Mouse (Mus musculus) naive thymus-derived CD4-positive, alpha-beta T cell, adult 2 months (primary cell): ENCODE measurements around the gene Nr6a1.

Experiments used
- DNase-seq: peaks from one replicate; pipeline ENCODE4 v3.0.0-alpha.2; 2011; ENCODE audit warnings: low read depth

Nr6a1 gene

DNA sequence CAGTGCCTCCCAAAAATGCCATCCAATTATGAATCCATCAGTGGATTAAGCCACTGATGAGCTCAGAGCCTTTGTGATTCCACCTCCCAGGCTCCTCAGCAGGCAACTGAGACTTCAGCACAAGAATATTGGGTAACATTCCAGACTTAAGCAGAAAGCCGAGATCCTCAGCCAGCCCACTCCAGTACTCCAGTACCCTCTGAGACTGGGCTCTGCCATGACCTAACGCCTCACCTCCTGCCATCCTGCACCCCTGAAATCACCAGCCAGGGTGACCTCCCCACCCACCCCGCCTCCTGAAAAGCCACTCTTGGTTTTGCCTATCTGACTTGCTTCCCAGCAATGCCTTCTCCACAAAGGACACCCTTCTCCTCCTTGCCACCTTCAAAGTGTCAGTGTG lies 9.9 kb upstream of the Nr6a1 start:
- DNase-seq = no peak

GRCm38 (mm10) chr2:38936721-38937378 lies 9.4 kb upstream of the Nr6a1 start:
- no peak for DNase-seq

DNA sequence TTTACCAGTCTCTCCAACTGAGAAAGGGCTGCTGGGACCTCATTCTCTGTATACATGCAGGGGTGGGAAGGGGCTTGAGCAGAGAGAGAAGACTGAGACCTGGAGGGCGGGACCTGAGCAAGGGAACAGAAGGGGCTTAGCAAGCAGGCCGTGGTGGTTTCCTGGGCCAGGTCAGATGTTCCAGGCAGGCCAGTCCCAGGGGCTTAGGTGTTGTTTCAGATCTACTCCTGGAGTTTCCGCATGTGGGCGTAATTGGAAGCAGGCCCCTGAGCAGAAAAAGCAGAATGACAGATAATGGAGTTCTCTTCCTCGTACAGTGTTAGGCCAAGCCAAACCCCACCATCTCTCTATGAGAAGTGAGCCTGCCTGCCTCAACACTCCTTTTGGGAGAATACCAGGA lies 7.4 kb upstream of the Nr6a1 start:
- DNase-seq = no peak

DNA sequence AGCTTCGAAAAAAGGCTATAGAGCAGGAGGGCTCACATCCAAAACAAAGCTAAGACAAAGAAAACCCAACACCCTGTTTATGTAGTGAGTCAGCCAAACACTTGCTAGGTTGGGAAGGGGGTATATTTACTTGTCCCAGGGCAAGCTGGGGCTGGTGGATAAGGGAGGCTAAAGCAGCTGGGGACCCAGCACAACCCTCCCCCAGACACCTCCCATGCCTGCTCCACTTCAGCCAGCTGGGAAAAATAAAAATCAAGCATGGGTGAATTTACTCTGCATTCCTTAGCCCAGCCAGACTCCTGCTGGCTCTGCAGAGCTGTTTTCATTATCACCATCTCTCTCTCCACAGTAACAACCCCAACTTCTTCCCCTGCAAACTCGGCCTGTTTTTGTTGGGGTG lies 6.4 kb upstream of the Nr6a1 start:
- DNase-seq = no peak

GRCm38 (mm10) chr2:38931851-38932667 lies 4.6 kb upstream of the Nr6a1 start, which contains the start of gene Olfml2a:
Gene Olfml2a, plus strand, starts transcription at chr2:38931978.
- DNase-seq = peak; percentile 79

DNA sequence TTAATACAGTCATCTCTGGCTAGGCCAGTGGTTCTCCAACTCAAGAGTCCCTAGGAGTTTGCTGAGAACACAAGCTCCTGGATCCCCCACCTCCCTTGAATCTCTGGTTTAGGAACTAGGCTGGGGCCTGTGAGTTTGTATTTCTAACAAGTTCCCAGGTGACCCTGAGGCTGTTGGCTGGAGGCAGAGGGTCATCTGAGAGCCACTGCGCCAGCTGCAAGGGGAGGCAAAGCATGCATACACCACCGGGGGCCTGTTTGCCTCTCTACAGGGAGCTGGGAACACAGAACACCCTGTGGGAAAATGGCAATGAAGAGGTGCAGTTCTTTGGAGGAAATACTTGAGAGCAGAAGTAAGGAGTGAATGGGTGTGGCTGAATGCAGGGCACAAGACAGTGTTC lies 2.8 kb upstream of the Nr6a1 start:
- no peak for DNase-seq

- DNase-seq = peak; percentile 96
Measured at GRCm38 (mm10) chr2:38926145-38926891, 1.2 kb downstream of the Nr6a1 start.

DNA sequence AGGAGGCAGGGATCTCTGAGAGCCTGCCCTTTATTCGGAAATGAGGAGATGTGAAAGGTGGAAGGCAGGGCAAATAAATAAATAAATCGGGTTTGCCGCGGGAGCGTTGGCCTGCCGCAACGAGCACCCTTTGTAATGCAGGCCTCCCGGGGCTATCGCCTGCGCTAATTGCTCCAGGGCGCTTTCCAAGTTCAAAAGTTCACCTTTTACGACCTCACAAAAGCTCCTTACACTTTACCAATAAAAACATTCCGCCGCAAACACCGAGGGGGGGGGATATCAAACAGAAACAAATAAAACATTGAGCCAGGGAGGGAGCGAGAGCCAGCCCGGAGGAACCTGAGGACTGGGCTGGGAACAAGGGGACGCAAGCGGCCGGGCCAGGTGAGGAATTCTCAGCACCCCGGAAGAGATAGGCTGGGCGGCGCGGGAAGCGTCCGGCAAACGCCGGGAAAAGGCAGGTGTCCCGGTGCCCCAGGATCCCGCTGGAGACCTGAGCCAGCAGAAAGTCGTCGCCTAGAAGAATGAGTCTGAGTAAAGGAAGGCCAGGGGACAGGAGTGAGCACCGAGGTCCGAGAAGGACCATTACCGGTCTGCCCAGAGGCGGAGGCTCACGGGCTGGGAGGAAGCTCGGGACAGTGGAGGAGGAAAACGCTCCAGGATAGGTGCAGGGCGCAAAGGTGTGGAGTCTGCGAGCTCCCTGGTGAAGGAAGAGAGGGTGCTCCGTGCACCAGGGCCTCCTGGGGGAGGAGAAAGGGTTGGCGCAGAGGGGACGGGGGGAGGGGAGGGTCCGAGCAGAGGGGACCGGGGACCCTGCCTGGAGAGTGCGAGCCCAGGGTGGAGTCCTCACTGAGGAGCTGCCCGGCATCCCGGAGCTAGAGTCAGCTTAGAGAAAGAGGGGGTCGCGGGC lies 2.1 kb downstream of the Nr6a1 start:
- peak; percentile 36 for DNase-seq

DNA sequence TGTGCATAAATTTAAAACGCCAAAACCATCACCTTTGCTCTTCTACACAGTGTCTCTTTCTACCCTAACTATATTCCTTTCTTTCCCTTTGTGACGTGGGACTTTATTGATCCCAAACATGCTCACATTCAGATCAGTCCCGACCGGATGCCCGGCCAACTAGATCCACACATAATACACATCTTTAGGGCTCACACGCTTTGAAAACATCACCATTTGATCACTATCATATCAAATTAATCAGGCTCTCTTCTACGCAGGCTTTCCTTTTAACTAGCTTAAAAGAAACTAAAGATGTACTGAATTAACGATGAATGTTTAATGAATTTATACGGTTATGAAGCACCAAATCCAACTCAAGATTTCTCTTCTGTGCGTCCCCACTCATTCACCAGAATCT lies 2.9 kb downstream of the Nr6a1 start:
- DNase-seq = peak; percentile 16

- DNase-seq = no peak
Measured at GRCm38 (mm10) chr2:38923911-38924310, 3.6 kb downstream of the Nr6a1 start.

GRCm38 (mm10) chr2:38923471-38923870 lies 4.0 kb downstream of the Nr6a1 start:
- DNase-seq = no peak

GRCm38 (mm10) chr2:38921374-38921773 lies 6.1 kb downstream of the Nr6a1 start:
- no peak for DNase-seq

GRCm38 (mm10) chr2:38916947-38917691 lies 10.4 kb downstream of the Nr6a1 start:
- no peak for DNase-seq

DNA sequence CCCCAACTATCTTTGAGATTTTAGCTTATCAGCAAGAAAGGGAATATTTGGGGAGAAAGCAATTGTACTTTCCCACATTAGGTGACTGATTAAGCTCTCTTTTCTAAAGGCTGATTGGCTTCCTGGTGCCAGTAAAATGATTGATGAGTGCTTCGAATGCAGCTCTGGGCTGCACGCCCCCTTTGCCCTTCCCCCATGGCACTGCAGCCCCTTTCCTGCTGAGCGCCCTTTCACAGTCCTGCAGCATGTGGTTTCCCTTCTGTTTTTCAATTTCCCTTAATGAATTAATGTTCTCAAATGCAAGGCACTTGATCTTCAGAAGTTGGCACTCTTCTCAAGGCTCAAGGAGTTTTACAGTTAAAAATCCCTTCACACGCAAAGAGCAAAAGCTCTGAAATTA lies 12.5 kb downstream of the Nr6a1 start:
- DNase-seq = no peak

GRCm38 (mm10) chr2:38914517-38914916 lies 13.0 kb downstream of the Nr6a1 start:
- no peak for DNase-seq

GRCm38 (mm10) chr2:38908604-38909003 lies 18.9 kb downstream of the Nr6a1 start:
- no peak for DNase-seq

- no peak for DNase-seq
Measured at GRCm38 (mm10) chr2:38906097-38906496, 21.4 kb downstream of the Nr6a1 start.

DNA sequence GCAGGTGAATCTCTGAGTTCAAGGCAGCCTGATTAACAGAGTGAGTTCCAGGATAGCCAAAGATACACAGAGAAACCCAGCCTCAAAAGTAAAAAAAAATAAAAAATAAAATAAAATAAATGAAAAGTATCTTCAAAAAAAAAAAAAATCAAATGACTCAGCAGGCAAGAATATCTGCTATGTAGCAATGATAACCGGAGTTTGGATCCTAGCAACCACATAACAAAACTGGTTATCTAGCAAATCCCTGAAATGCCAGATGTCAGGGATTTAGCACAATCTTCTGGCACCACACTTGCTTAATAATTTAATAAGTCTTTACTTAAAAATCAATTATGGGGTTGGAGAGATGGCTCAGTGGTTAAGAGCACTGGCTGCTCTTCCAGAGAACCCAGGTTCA lies 23.2 kb downstream of the Nr6a1 start:
- no peak for DNase-seq

GRCm38 (mm10) chr2:38902866-38903265 lies 24.6 kb downstream of the Nr6a1 start:
- DNase-seq = no peak

DNA sequence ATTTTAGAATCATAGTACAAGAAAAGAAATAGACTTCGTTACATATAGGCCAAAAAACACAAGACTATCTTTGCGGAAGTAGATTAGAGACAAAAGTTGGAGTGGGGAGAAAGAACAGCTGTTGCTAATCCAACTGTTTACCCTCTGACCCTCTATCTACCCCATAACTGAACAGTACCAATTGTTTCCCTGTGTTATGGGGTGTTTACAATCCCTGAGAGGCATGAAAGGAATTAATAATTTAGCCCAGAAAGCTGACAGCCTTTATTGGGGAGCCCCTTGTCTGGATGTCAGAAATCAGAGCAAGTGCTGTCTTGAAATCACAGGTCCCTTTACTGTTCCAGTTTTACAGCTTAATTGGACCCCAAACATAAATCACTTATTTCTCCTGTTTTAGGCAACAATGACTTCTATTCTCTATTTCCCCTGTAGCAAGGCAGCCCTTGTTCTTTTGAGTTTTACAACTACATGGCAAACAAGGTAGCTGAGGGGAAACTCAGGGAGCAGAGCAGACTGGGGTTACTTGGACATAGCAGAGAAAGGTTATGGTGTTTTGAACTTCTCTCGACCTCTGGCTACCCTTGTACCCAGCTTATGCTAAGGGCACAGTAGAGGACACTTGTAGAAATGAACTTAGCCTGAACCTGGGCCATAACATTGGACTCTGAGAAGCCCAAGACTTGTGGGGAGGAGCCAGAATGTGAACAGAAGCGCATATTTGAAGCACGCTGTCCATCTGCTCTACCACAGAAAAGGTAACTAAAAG lies 46.4 kb downstream of the Nr6a1 start:
- no peak for DNase-seq
